Mouse (Mus musculus) frontal cortex, adult 2 months (tissue): ENCODE measurements at regions not wholly inside any gene's neighbourhood (a gene's known extent, or its start where the extent isn't known, plus 50 kb on each side); places are given as distances from the start of the nearest gene placed in this dataset.

Experiments
- DNase-seq, 2 experiments: peaks; one replicate each; pipeline ENCODE4 v3.0.0; 2022; ENCODE audit warnings: low spot score in 1 of 2; ENCODE audit errors: extremely low spot score in 1 of 2

DNA sequence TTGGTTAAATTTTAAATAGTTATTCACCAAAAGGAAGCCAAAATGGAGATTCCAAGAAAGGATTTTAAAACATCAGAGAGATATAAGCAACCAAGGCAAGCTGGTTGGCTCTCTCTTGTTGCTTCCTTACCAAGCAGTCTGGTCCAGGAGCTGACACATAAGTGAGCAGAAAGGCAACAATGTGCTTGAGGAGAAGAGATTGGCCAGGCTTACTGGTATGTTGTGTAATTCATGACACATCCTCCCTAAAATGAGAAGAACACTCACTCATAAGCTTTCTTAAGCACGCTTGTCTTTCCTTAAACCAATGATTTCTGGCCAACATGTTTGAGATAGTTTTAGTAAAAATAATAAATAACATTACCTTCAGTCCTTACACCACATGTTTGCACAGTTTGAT lies 374.2 kb downstream of the Ipo11 start:
- DNase-seq, result no peak

DNA sequence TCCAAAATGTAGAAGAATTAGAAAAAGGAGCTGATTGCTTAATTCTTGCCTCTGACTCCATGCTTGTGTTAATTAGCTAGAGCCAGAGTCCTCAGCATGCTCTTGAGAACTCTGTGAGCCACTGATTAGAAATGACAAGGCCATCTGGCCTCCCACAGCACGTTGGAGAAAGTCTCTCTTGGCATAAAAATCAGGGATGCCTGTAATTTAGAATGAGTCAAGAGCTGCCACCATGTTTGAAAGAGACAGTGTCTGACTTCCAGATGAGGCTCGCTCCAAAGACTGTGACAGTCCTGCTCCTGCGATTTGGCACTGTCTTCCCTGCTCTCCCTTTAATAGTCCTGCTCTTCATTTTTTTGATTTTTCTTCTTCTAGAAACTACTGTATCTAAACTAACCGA lies 374.6 kb downstream of the Ipo11 start:
- DNase-seq, result peak; percentile 3 to 19

DNA sequence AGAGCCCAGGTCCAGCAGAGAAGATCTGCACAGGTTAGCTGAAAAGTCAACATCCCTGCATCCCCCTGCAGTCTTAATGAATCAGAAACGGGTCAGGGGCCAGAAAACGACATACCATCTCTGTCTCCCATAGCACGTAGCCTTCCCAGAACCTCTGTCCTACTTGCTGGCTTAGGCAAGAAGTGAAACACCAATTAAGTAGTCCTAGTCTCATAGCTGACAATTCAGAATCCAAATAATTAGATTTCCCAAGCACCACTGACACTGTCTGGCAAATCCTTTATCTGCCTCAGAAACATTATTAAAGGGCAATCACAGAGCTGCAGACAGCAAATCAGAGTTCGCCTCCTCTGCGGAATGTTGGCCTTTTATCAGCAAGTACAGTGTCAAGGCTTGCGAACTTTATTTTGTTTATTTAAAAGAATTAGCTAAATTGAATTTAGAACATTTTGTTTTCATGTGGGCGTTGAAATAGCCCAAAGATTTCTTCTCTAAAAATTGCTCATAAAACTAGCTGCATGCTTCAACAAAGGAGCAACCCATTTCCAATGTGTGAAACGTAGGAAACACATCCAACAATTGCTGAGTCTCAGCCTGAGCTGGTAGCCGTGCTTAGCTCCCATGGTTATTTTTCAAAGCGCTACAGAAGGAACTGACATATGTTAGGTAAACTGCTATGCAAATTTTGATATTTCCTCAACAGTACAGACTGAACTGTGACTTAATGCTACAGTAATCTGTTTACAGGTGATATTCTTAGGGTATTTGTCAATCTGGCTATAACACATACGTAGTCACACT lies 411.2 kb downstream of the Ipo11 start:
- peak; percentile 7 to 35 for DNase-seq

DNA sequence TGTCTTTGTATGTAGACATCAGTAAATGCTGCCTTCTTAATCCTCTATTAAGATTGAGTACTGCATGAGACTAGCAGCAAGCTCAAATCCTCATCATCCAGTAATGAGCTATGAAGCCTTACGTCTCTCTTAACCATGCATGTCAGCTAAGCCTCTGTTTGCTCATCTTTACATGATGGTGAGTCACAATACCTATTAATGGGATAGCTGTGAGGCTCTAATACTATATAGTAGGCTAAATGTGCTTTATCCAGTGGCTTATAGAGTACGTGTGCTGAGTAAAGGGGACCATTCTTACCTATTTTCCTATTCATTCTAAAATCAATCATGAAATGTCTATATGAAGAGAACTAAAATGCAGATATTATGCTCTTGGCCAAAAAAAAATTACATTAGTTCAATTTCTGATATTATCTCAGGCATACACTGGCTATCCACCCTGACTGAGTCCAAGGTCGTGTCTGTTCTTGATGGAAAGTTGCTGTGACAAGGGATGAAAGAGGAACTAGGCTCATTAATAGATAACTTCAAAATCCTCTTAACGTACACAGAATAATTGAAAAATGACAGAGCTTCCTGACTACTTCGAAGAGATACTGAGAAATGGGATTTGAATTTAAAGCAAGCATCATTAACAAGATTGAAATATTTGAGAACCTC lies 422.1 kb downstream of the Ipo11 start:
- DNase-seq, result no peak

DNA sequence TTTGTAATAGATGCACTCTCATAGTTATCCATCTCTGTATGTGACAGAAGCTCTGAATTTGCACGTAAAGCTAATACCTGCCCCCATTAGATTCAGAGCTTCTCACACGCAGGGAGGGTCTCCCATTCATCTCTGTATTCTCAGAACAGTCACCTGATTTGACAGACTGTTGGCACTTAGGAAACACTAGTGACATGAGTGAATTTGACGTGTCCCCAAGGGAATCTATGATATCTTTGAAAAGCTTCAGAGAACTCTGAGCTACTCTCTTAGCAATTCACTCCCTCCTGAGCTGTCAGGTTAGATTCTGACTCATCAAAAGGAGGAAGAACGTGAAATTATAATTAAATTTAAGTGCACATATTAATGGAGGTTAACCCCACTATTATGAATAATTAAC lies 423.1 kb downstream of the Ipo11 start:
- DNase-seq, result no peak

DNA sequence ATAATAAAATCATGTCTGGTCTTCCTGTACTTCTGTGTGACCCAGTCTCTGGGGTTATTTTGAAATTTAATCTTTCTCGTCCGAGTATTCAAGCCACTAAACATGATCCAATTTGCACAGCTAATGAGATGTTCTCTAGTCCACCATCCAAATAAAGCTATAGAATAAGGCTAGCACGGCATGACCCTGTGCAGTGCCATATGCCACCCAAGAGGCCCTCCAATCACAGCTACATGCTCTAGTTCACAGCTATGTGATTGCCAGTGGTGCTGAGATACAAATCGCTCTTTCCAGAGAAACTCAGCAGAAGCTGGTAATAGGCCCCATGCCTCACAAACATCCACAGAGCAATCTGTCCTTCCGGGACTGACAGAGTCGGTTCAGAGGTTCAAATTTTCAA lies 426.3 kb downstream of the Ipo11 start:
- DNase-seq, result no peak

DNA sequence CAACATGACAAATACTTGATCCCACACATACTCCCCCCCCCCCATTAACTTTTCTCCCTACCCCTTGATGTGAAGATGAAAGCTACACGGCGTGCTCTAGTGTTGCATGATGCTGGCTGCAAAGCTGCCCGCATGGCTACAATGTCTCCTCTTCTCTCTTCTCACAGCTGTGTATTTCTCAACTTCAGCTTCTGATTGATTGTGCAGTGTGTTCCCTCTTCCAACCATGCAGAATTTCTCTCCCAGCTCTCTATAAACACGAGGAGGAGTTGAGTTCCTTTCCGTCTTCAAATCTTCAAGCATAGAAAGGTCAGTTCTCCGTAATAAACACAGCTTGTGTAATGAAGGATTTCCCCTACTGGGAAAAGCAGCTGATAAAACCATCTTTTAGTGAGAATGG lies 435.5 kb downstream of the Ipo11 start:
- no peak for DNase-seq

DNA sequence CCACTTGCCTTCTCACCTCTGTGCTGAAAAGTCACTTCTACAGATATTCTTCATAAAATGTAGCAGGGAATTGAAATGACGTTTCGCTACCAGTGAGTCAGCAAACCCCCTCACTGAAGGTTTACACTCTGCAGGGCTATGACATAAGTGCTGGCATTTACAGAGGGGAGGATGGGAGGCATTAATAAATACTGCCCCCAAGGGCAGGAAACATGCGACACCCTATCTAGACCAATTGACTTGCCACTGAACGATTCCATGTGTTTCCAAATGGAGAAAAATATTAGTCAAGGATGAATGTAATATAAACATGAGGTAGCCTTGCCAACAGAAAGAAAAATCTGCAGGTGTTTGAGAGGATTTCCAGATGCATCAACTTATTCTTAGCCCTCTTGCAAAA lies 465.5 kb downstream of the Ipo11 start:
- no peak for DNase-seq

DNA sequence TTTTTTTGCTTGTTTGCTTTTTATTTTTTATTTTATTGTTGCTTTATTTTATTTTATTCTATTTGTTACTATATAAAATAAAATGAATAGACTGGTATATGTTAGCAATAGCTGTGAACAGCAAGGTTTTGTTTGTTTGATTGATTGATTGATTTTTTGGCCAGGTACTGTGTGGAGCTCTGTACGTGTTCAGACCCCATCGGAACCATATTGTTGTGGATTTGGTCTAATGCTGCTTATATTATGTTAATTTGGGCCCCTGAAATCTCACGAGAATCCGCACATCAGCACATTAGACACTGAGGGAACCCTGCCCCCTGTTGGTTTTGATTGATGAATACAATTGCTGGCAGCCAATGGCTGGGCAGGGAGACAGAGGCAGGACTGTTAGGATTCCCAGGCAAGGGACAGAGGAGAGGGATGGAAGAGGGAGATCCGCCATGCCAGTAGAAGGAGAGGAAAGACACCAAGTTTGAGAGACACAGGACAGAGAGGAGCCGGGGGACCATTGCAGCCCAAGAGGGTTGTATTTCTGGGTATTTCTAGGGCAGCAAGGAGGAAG lies 482.3 kb downstream of the Ipo11 start:
- DNase-seq, result no peak

DNA sequence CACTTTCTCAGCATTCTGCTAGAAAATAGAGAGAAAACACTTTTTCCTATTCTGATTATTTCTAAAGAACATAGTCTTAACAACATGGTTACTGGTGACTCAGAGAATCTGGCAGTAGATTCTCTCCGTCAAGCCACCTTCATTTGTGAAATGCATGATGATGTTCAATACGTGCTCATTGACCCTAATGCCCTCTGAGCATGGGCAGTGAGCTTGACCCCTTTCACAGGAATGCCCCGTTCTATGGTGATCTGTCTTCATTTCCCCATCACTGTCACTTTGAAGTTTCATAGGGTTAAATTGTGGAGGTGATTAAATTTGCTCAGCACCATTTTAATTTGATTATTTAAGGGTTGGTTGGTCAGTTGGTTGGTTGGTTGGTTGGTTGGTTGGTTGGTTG lies 504.6 kb downstream of the Ipo11 start:
- no peak for DNase-seq

DNA sequence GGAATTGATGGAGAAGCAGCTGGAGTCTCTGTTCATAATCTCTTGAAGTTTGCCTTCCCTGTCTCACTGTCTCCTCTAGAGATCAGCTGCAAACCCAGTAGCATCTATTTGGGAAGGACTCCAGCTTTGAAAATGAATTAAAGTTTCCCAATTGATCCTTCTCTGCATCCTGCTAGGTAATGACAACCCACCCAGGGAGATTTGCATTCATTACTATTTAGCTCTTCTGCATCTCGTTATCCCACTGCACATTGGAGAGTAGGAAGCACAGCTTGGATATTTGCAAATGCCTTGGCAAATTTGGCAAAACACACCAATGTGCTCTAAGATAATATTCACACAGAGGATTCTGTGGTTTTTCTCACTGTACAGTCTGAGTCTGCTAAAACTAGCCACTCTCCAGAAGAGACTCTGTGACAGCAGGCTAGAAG lies 530.1 kb downstream of the Ipo11 start:
- DNase-seq, result peak; percentile 13 to 52

DNA sequence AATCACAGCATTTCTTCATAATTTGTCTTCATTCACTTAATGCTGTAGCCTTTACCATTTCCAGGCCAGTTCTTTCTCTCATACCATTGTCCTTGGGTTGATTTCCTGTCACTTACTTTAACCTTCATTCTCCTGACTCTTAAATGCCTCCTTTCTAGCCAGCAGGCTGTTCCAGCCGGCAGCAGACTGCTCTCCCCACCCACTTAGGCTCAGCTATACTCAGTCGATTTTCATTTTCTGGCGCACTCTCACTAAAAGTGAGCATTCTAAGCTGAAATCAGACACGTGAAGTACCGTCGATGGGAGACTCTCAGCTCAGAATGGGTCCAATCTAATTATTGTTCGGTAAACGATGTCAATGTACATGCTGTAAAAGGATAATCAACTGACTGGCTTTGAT lies 544.1 kb downstream of the Ipo11 start:
- no peak for DNase-seq

DNA sequence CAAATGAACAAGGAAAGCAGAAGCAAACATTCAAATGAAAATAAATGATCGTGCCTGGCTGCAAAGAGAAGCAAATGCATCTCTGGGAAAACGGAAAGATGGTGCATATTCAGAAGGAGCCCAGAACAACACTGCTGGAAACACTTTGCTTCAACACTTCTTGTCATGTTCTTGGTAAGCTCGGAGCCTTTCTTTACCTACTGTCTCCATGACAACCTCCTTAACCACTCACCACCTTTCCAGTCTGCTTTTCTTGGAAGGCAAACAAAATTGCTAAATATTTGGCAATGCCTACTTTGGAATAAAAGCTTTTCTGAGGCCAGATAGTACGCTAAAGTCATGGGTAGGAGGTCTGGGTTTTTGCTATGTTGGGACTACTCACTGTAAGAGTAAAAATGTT lies 548.1 kb downstream of the Ipo11 start:
- peak in 1 of 2 experiments; percentile 48 for DNase-seq

DNA sequence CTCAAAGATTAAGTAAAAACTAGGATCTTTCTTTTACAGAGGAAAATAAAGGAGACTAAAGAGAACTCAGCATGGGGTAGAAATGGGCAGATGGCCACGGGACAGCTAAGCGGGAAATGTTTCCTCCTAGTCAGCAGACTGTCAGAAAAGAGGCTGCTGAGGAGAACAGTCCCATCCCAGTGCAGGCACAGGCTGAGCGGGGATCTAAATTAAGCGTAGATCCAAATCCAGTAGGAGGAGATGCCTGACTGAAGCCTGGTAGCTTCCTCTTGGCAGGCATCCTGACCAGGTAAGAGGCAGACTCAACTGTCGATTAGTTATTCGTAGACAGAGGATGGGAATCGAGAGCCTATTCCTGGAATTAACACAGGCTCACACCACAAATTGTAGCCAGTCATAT lies 569.2 kb downstream of the Ipo11 start:
- no peak for DNase-seq

DNA sequence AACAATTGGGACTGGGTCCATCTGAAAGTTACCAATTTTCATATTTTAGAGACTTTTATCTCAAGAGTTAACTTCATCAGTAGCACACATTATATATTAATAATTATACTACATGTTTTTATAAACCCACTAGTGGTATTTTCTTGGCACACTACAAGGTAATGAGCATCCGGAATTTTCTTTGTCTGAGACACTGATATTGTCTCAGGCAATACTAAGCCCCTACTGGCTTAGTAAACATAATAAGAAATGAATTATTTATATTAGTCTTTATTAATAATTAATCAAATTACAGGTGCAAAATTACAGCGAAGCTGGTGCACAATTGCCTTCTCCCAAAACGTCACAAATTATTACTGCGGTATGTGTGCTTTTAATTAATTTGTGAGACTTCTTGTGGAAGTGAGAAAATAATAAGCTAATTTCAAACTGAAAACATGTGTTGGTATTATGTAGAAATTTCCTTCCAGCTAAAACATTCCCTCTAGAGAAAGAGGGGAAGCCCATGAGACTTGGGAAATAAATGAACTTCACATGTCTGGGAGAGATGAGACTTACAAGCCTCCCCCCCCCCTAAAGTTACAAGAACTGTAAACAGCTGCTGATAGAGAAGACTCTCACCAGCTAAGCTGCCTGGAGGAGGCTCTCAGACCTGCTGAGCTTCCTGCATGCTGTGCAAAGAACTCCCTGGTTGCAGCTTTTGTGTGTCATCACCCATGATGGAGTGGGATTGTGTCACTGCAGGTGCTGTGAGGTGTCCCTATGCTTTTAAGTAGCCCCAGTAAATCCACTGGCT lies 583.9 kb downstream of the Ipo11 start:
- no peak for DNase-seq

DNA sequence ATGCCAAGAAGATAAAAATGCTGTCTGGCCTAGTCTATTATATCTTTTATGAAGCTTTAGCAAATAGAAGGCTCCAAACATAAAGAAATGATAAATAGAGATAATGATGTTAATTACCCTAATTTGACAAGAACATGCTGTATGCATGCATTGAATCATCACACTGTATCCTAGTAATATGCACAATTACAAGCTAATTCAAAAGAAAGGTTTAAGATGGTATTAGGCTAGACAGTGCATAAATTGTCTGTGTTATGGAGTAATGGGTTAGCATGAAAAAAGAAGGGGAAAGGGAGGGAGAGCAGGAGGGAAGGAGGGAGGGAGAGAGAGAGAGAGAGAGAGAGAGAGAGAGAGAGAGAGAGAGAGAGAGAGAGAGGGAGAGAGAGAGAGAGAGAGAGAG lies 604.7 kb downstream of the Ipo11 start:
- no peak for DNase-seq

DNA sequence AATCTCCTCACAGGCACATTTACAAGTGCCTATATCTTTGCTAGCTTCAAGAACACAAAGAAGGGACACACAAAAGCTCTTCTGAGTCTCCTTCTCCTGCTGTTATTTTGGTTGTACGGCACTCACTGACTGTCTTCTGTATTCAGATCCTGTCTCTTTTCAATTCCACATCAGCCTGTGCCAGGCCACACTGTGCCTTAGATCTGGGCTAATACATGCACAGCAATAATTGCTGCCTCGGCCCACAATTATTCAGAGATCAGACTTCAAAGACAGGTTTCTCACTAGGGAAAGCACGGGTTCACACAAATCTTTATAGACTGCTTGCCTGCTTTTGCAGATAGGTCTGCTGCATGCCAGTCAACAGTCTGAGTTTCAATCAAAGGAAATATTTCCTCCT lies 617.8 kb downstream of the Ipo11 start:
- DNase-seq, result peak in 1 of 2 experiments; percentile 2

DNA sequence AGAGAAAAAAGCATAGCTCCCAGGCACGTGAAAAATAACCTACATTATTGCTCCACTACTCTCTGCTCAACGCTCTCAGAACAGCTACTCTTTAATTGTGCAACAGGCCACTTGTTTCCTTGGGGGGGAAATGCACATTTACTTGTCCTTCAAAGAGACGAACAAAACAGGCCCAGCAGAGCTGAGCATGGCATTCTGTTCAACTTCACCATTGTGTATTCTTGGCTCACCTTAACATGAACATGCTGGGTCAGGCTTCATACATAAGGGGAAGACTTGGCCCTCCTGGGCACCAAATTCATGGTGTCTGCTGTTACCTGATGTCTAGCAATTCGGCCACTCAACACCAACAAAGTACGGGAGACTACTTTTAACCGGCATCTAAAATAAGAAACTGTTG lies 618.3 kb downstream of the Ipo11 start:
- no peak for DNase-seq

DNA sequence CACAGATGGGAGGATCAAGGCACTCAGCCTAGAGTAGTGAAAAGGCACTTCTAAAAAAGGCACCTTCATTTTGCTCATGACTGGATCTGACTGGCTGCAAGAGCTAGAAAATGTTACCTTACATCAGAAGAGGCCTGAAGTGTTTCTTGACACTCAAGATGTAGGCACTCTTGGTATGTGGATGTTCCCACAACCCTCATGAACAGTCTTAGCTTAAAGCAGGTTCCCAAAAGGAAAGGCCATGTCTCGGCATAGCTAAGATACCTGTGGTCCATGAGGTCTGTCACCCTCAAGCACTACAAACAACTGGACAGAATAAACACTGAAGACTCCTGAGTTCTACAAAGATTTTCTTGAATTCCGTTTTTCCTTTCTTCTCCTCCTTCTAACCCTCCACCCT lies 619.5 kb downstream of the Ipo11 start:
- no peak for DNase-seq

DNA sequence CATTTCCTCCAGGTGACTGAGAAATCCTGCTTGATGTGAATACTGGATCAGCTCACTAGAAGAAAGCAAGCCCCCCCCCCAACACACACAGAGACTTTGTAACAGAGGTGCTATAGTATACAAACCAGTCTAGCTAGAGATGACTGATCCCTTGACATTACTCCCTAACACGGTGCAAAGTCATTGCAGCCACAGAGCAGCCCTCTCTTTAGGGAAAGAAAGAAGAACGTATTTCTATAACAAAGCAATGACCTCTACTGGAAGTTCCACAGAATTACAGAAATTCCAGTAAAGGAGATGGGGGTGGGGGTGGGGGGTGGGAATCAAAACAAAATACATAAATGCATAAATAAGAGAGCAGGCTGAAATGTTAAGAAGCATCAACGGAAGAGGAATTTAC lies 655.6 kb downstream of the Ipo11 start:
- peak in 1 of 2 experiments; percentile 12 for DNase-seq

DNA sequence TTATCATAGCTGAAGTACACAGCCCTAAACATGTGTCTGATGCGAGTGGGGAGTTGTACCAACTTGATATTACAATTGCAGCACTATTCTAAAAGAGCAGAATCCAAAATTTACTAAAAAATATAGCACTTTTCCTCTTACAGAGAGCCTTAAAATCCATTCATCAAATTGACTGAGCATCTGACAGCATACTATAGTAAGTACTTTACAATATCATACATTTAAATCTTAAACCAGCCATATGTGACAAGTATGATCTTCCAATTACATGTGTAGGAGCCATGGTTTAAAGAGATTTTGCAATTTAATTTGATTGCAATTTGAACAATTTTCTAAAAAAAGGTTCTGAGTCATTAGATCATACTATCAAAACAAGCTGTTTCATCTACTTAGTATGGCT lies 676.9 kb downstream of the Ipo11 start:
- no peak for DNase-seq
